Comparison of ENCODE assay signal across 8 mouse cellular contexts in the genomic region with DNA sequence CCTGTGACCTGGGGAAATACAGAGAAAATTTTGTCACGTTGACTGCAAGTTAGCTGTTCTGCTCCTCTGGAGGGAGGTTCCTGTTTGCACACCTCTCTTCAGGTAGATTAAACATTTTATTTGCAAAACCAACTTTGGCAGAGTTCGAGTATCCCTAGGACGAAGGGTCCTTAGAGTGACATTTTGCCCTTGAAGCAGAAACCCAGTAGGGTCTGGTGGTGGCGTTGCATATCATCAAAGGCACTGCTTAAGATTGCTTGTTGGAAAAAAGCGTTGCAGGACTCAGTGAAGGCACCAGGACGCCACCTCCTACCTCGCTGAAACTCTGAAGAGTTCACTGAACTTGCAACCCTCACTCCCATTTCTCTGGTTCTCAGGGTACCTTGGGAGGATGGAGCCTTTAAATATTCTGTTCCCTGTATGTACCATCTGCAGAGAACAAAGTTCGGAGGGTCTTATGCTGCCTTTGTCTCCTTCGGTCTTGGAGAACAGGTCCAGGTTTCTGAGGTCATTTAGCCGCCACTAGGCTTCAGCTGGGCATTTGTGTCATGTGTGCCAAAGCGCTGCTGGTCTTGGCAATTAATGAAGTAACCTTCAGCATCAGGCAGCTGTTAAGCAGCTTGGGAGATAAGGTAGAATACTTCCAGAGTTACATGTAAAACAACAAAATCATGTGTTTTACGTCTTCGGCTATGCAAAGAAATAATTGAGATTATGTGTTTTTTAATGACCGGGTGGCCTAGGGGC.
DNase-seq lines count a peak whose midpoint lies in the region; ATAC-seq and TF ChIP-seq lines count a peak whose summit lies in the region.

No protein-coding gene starts in this region.

- ATAC-seq in megakaryocyte, adult 5-6 weeks (ENCODE audit: poor library complexity, severe bottlenecking), result no peak
- no peak for ATAC-seq in heart, embryonic 16.5 days (replicated peaks; ENCODE audit: extremely low read depth, insufficient read depth, low FRiP score)
- no peak for ATAC-seq in liver, postnatal 0 days

- peak overlapping the region; percentile 89 for H3K4me2 ChIP-seq in heart, embryonic 16.5 days (ENCODE audit: low read depth, low read length)
- peak overlapping the region; percentile 89 for H3K4me2 ChIP-seq in liver, postnatal 0 days (ENCODE audit: low read depth, low read length)

- no peak for DNase-seq in liver, postnatal 0 days
- peak; percentile 38 for DNase-seq in thymus, postnatal 14 days
- no peak for DNase-seq in spleen, adult 12 weeks (ENCODE audit: low spot score)
- DNase-seq in left cerebral cortex, adult 9 months (ENCODE audit: low spot score in 2 of 2), result no peak
- DNase-seq in kidney, adult 18-20 months, result no peak

- peak overlapping the region; percentile 72 for H3K27ac ChIP-seq in heart, embryonic 16.5 days (ENCODE audit: low read length)
- H3K27ac ChIP-seq in liver, postnatal 0 days (ENCODE audit: low read depth), result no peak overlapping the region

- 24% methylated on average over 14 of the region's 14 CpGs for WGBS in heart, embryonic 16.5 days
- 44% methylated on average over 14 of the region's 14 CpGs for WGBS in liver, postnatal 0 days (ENCODE audit: insufficient replicate concordance)

- peak overlapping the region; percentile 97 for H3K4me3 ChIP-seq in megakaryocyte, embryonic 14.5 days (replicated peaks)
- peak overlapping the region; percentile 72 for H3K4me3 ChIP-seq in heart, embryonic 16.5 days (ENCODE audit: low read length)
- H3K4me3 ChIP-seq in liver, postnatal 0 days (ENCODE audit: low read depth, low read length), result peak overlapping the region; percentile 76

- no peak for TF ChIP-seq CTCF in liver, postnatal 0 days (IDR thresholded peaks at IDR 0.05; ENCODE audit: low read depth)

- H3K9me3 ChIP-seq in megakaryocyte, embryonic 14.5 days, result no peaks in the 10 kb centered on the region
- H3K9me3 ChIP-seq in heart, embryonic 16.5 days (replicated peaks; ENCODE audit: control insufficient read depth, low read length), result no peaks in the 10 kb centered on the region
- H3K9me3 ChIP-seq in liver, postnatal 0 days (ENCODE audit: low read length), result no peaks in the 10 kb centered on the region

- TF ChIP-seq EP300 in liver, postnatal 0 days (IDR thresholded peaks at IDR 0.05; ENCODE audit: low read depth), result no peak

- peaks cover under 1% of the 10 kb centered on the region for H3K36me3 ChIP-seq in megakaryocyte, embryonic 14.5 days (replicated peaks; ENCODE audit: low read length)
- H3K36me3 ChIP-seq in heart, embryonic 16.5 days (ENCODE audit: control insufficient read depth, insufficient read depth), result no peaks in the 10 kb centered on the region
- no peaks in the 10 kb centered on the region for H3K36me3 ChIP-seq in liver, postnatal 0 days (replicated peaks; ENCODE audit: insufficient read depth, low read length)

- H3K9ac ChIP-seq in heart, embryonic 16.5 days (ENCODE audit: low read length), result peak overlapping the region; percentile 93
- H3K9ac ChIP-seq in liver, postnatal 0 days (replicated peaks), result peak overlapping the region; percentile 83

- peaks cover 10% of the 10 kb centered on the region for H3K27me3 ChIP-seq in megakaryocyte, embryonic 14.5 days (replicated peaks)
- H3K27me3 ChIP-seq in heart, embryonic 16.5 days (ENCODE audit: control insufficient read depth, insufficient read depth, low read length), result no peaks in the 10 kb centered on the region
- H3K27me3 ChIP-seq in liver, postnatal 0 days (ENCODE audit: insufficient read depth, low read length), result 0 out of 2 replicates have a peak, but pooled peaks cover 2% of the 10 kb centered on the region

- peaks cover 53% of the 10 kb centered on the region for H3K4me1 ChIP-seq in megakaryocyte, embryonic 14.5 days
- peaks cover 24% of the 10 kb centered on the region for H3K4me1 ChIP-seq in heart, embryonic 16.5 days (ENCODE audit: control insufficient read depth, insufficient read depth, low read length)
- peaks cover 18% of the 10 kb centered on the region for H3K4me1 ChIP-seq in liver, postnatal 0 days (ENCODE audit: insufficient read depth)
